Mouse (Mus musculus) adrenal gland, postnatal 10 days (tissue): ENCODE measurements around the gene Med11. TPM values are rescaled to one million over a fixed set of nuclear protein-coding genes. Genes with fewer than 3 reads are reported as not detected.
"Not testable (repeated sequence)": the region's sequence is repeated elsewhere in the genome, so short reads cannot be mapped to it uniquely, and the experiment has no call there.

ENCODE experiments used
- DNase-seq: peaks from one replicate; pipeline ENCODE4 v3.0.0; 2021; ENCODE audit warnings: mixed read lengths
- total RNA-seq, 2 experiments: library from RNA; stranded (reverse); gene quantifications; 2 replicates each; pipeline ENCODE4 v1.2.3; 2021

The Med11 gene
- total RNA-seq, 2 experiments from 2014 or later = 16.1 to 18.5 TPM

GRCm38 (mm10) chr11:70446756-70447155 is 5.0 kb upstream of the Med11 start:
- no peak for DNase-seq

DNA sequence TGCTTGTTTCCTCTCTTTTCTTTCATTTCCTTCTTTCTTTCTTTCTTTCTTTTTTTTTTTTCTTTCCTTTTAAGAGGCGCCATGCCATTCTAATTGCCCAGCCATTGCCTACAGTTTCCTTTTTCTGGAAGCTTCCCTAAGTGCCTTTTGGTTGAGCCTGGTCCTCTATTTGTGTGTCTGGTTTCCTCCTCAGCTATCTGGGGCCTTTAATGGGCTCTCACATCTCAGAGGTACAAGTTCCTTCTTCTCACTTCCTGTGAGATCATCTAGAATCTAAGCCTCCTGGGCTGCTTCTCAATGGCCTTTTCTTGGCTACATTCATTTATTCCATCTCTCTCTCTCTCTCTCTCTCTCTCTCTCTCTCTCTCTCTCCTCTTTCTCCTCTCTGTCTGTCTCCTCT is 4.3 kb upstream of the Med11 start:
- no peak for DNase-seq

GRCm38 (mm10) chr11:70450926-70451325 is 793 bp upstream of the Med11 start:
- no peak for DNase-seq

DNA sequence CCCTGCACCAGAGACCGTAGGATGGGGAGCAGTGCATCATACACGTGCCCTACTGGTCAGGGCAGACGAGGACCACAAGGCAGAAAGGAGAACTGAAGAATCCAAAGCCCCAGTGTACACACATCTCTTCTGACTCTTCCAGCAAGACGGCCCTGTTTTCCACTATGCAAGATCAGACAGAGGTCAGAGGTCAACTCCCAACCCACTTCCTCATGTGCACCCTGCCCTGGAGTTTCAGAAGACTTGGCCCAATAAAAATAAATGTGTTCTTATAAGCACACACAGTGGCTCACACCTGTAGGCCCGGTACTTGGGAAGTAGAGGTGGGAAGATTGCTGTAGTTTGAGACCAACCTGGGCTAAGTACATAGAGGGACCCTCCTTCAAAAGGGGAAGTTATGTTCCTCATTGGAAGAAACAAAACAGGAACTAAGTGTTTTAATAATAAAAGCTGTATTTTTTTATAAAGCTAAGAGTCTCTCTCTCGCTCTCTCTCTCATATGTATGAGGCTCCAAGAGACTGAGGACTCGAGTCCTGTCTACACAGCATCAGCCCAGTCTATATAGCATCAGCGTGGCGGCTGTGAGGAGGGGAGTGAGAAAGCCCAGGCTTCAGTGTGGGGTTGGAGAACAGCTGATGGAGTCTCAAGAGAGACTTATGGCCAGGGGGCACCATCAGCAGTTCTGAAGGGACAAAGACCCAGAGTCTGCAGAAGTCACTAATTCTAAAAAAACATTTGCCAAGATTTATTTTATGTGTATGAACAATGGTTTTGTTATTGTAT is 1.7 kb downstream of the Med11 start:
- DNase-seq = no peak

DNA sequence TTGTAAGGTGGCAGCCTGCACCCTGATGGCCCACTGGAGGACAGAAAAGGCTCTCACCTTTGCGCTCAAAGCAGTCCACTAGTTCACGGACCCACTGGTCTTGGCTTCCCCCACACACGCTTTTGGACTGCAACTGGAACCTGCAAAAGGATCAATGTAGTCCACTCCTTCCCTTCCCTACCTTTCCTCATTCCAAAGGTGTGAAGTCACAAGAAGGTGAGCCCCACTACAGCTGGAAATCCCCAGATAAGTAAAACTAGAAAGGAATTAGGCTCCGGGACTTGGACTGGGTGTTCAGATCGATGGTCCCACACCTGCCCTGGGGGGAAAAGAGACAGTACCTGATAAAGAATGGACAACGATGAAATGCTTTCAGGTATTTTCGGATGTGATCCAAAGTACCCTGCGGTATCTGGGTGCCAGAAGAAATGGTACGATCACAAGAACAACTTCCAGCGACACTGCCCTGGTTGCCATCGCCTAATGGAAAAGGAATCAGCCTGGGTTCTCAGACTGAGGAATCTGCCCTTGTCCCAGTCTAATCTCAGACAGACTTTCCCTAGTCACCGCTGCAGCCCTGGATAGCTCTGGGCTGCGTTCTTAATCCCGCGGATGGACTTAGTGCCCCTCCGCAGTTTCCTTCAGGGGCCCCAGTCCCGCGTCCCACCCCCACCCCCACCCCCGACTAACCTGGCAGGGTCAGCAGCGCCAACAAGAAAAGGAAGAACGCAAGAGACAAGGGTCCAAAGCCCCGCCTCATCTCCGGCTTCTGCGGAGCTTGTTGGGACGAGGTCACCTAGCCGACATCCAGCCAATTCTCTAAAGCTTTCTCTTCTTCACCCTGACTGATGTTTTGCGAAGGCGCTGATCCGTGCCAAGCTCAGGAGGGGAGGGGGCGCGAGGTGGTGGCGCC is 7.2 kb downstream of the Med11 start, which contains the start of gene Zmynd15:
Gene Zmynd15, plus strand, starts transcription at position 746 of the 913 bp plus-strand sequence.
- DNase-seq = no peak

DNA sequence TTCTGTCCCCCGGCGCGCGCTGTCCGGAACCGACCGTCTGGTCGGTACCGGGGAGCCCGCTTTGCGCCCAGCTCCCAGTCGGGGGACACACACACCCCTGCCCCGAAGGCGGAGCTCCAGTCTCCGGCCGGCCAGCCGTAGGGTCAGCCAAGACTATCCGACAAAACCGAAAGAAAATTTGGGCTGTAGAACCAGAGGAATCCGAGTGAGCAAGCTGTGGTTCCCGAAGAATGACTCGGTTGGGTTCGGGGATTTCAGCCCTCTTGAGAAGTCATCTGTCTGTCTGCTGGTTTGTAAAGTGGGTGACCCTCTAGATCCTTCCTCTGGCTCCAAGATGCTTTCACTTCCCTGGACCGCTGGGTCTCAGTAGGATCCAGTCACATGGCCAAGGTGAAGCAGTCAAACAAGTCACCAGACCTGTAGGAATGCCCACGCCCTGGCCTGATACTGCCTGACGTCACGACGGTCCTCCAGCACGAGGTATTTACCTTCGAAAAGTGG is 7.9 kb downstream of the Med11 start, which contains the start of gene Cxcl16:
Gene Cxcl16, minus strand, starts transcription at position 384 of the 501 bp plus-strand sequence.
- peak; percentile 54 for DNase-seq

GRCm38 (mm10) chr11:70463970-70464369 is 12.3 kb downstream of the Med11 start:
- DNase-seq = no peak

DNA sequence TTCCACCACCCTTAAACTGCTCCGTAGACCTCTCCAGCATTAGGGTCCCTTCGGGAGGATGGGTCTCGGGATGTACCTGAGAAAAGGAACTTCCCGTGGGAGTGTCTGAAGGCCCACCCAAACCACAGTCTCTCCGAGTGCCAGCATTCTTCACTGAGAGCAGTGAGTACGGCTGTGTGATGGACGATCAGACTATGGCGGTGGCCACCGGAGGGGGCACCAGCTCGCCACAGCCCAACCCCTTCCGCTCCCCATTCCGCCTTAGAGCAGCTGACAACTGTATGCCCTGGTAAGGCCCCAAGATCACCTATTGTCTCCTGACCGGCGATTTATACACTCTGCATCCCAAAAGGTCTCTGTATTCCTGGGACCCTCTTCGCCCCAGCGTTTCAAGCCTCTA is 13.5 kb downstream of the Med11 start:
- DNase-seq = no peak

- DNase-seq = peak; percentile 55
Observed at GRCm38 (mm10) chr11:70465824-70466223, 14.1 kb downstream of the Med11 start.

DNA sequence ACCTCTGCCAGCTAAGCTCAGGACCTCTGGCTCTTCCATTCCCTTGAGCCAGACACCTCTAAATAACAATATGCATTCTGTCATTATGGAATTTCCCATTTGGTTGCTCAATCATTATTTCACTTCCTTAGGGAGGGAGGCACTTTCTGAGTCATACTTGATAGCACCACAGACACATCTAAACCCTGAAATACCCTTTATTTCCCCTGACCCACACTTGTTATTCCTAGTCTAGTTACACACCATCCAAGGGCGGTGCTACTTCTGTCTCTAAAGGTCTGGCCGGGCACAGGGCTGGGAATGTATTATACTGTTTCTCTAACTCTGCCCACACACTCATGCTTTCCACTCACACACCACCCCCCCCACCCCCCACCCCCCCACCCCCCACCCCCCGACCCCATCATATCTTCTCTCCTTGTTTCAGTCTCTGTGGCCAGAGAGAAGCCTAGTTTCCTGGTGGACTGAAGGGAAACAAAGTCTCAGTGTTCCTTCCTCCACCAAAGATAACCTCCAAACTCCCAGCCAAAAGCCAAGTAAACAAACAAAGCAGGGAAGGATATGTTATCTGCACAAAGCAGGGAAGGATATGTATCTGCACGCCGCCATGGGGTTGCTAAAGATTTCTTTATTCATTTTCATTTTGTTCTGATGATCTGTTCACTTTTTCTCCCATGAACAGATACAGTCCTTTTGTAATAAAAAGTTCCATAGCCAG is 16.3 kb downstream of the Med11 start:
- no peak for DNase-seq

GRCm38 (mm10) chr11:70469764-70470163 is 18.0 kb downstream of the Med11 start:
- no peak for DNase-seq

GRCm38 (mm10) chr11:70472716-70473115 is 21.0 kb downstream of the Med11 start:
- no peak for DNase-seq

DNA sequence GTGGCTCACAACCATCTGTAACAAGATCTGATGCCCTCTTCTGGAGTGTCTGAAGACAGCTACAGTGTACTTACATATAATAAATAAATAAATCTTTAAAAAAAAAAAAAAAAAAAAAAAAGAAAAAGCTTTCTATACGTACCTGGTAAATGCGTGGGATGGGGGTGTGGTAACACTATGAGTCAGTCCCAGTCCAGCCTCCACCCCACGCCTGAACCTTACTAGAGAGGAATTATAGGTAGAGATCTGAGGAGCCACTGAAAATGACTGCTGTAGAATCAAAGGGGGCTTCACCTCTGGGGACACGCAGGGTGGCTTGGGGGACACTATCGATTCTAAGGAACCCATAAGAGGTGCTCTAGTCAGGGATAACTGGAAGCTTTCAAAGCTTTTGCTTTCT is 21.6 kb downstream of the Med11 start:
- not testable (repeated sequence) for DNase-seq

GRCm38 (mm10) chr11:70474872-70475534 is 23.3 kb downstream of the Med11 start:
- no peak for DNase-seq

- no peak for DNase-seq
Observed at GRCm38 (mm10) chr11:70485498-70485897, 33.8 kb downstream of the Med11 start.

DNA sequence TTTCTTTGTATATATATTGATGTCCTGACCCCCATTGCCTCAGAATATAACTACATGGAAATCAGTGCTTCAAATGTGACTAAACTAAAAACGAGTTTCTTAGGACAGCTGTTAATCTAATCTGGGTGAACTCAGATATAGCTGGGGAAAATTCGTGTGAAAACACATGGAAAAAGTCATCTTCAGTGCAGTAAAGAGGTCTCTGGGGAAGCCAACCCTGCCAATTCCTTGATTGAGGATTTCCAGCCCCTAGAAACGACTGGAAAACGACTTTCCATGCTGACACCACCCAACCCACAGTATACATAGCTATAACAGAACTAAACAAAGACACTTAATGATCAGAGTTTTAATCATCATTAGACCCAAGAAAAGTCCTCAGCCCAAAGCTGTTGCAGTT is 36.1 kb downstream of the Med11 start:
- DNase-seq = no peak

- no peak for DNase-seq
Observed at GRCm38 (mm10) chr11:70489138-70489537, 37.4 kb downstream of the Med11 start.

DNA sequence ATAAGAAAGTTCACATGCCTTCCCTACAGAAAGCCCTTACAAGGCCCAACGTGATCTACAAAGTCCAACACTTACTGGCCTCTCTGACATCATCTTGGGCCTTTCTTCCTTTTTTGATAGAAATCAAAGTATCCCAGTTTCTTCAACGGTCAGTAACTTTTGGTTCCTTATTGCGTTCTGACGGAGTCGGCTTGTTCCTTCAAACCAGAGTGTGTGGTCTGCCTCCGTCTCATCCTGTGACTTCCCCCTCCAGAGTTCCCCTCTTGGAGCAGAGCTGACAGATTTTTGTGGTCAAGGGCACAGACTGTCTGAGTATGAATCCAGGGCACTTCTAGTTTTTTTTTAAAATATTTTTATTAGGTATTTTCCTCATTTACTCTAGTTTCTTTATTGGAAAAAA is 38.0 kb downstream of the Med11 start:
- no peak for DNase-seq

- peak; percentile 68 for DNase-seq
Observed at GRCm38 (mm10) chr11:70499566-70500475, 48.1 kb downstream of the Med11 start.

DNA sequence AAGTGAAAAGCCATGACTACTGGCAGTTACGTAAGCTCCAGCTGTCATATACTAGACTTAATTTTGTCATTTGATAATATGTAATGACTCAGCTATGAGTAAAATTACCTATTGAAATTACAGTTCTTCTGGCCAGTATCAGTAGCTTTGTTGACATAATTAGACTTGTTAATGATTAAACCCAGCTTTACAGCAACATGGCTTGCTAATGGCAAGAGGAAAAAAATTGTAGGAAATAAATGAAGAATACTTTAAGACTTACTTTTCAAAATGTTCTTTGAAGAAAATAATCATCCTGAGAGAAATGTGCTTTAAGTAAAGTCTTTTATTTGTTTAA is 48.7 kb downstream of the Med11 start:
- no peak for DNase-seq

- no peak for DNase-seq
Observed at GRCm38 (mm10) chr11:70502018-70502417, 50.3 kb downstream of the Med11 start.
